Mouse (Mus musculus) cortical plate, adult 2 months (tissue): Measurements from ENCODE around the gene Atp5j2. TPM values are rescaled to one million over a fixed set of nuclear protein-coding genes. Genes with fewer than 3 reads are reported as not detected.
A peak's percentile ranks its signal among the peaks of the same experiment; 100 is the strongest.

Experiments
- H3K27ac ChIP-seq: fragments of 200-500 bp; 2 replicates; pipeline ENCODE4 v1.5.1; 2012; ENCODE audit warnings: low read length, control low read depth, inconsistent platforms; ENCODE audit not compliant: insufficient read depth
- H3K4me1 ChIP-seq: fragments of 200-500 bp; 2 replicates; pipeline ENCODE4 v1.6.1; 2011; ENCODE audit warnings: low read length; ENCODE audit not compliant: control insufficient read depth, insufficient read depth
- H3K4me3 ChIP-seq: fragments of 200-500 bp; 2 replicates; pipeline ENCODE4 v1.5.1; 2011; ENCODE audit warnings: mild to moderate bottlenecking, low read length, control low read depth; ENCODE audit not compliant: insufficient read depth
- CTCF ChIP-seq: fragments of 200-500 bp; IDR thresholded peaks from 2 replicates; pipeline ENCODE4 v1.5.1; 2011; ENCODE audit warnings: mild to moderate bottlenecking, control low read depth, low read length; ENCODE audit not compliant: insufficient read depth; ENCODE audit errors: extremely low read depth
- POLR2A ChIP-seq: fragments of 200-500 bp; IDR thresholded peaks from 2 replicates; pipeline ENCODE4 v1.6.1; 2011; ENCODE audit warnings: mild to moderate bottlenecking, low read length, control low read depth; ENCODE audit not compliant: insufficient read depth; ENCODE audit errors: extremely low read depth
- polyA plus RNA-seq: library from polyadenylated mRNA; depleted of rRNA; stranded (reverse); fragments of >200 nt; gene quantifications from 2 replicates; pipeline ENCODE4 v1.2.3, GENCODE M21; 2012; rRNA removed

The Atp5j2 gene
- polyA plus RNA-seq, 1 experiment: 392 TPM

DNA sequence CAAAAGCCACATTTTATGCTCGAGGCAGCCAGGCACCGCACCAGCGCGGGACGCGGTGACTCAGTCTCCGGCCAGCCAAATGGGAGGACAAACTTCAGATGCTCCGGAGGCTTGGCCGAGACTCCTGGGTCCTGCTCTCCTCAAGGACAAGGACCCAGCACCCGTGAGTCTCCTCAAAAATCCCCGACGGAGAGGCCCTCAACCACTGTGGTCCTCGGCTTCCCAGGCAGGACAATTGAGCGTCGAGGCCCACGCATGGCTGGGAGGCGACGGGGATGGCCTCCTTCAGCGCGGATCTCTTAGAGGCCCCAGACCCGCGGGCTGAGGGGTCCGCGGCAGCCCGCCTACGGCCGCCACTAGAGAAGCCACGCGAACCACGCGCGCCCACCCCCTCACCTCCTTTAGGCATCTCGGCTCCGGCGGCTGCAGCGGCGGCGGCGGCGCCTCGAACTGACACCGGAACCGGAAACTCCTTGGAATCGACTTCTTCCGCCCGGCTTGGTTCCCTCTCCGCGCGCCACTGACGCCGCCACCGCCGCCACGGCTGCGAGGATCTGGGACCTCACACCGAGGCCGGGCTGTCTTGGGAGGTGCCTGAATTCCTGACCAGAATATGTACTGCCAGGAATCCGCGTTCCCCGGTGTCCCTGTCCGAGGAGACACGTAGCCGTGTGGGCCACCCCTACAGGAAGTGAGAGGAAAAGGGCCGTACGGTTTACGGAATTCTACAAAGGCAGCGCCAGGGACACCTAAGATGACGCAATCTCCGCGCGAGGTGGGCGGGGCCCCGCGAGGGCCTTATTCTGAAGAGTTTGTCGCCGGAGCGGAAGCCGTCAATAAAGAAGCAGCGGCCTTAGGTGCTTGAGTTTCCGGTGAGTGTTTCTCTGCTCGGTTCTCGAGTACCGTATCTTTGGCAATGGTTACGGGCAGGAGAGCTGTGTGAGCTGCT, 52.0 kb downstream of the Atp5j2 start, which contains the start of the genes Pdap1 and Bud31:
TSS of gene Pdap1 (minus strand) at position 668 of the 949 bp plus-strand sequence.
TSS of gene Bud31 (plus strand) at position 792 of the 949 bp plus-strand sequence.
- Histone ChIP-seq H3K4me1 (peaks cover 5% of the 10 kb centered on the region; the same call in 1 of the 2 replicates), H3K27ac (peak within 1 kb of the TSS; percentile 98), H3K4me3 (peak within 1 kb of the TSS; percentile 52)
- TF ChIP-seq CTCF (no peak), POLR2A (peak; percentile 91)

DNA sequence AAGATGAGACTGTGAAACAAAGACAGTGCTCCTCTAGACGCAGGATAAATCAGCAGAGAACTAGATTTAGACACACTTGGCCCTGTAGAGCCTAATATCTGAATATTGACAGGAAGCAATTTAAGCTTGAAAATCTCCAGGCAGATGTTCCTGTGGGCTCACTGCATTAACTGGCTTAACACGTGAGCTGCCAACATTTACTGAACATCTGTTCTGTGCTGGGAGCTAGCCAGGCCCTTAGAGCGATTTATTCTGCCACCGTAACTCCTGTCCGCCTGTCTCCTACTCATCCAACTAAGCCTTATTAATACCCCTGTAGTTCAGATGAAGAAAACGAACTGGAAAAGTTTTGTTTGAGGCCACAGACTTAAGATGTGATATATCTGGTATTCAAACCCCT, 53.0 kb downstream of the Atp5j2 start:
- TF ChIP-seq CTCF (no peak), POLR2A (no peak)
- Histone ChIP-seq H3K4me3 (peak overlapping the region; percentile 52), H3K27ac (no peak overlapping the region), H3K4me1 (peaks cover 5% of the 10 kb centered on the region; the same call in 1 of the 2 replicates)

Other genes with a start within 250 kb of the Atp5j2 start
- gene Smurf1, start 226.2 kb downstream of the Atp5j2 start, polyA plus RNA-seq: 33.8 and 34.0 TPM in 2 replicates
- gene Gm4871, start 159.3 kb downstream of the Atp5j2 start, polyA plus RNA-seq: not detected in 2 replicates
- gene 1700018F24Rik, start 149.1 kb downstream of the Atp5j2 start, polyA plus RNA-seq: not detected in 2 replicates
- gene Arpc1a, start 108.2 kb downstream of the Atp5j2 start, polyA plus RNA-seq: 253 and 254 TPM in 2 replicates
- not detected in 2 replicates for gene Kpna7, start 108.0 kb downstream of the Atp5j2 start, polyA plus RNA-seq
- gene Arpc1b, start 77.8 kb downstream of the Atp5j2 start, polyA plus RNA-seq: 74.5 and 84.6 TPM in 2 replicates
- 74.2 and 92.2 TPM in 2 replicates for gene Pdap1, start 51.8 kb downstream of the Atp5j2 start, polyA plus RNA-seq
- gene Bud31, start 51.7 kb downstream of the Atp5j2 start, polyA plus RNA-seq: 104 and 105 TPM in 2 replicates
- 16.4 and 18.5 TPM in 2 replicates for gene Ptcd1, start 25.0 kb downstream of the Atp5j2 start, polyA plus RNA-seq
- 39.1 and 43.0 TPM in 2 replicates for gene Cpsf4, start 24.8 kb downstream of the Atp5j2 start, polyA plus RNA-seq
- 8.5 and 9.8 TPM in 2 replicates for gene Zkscan14, start 9.8 kb upstream of the Atp5j2 start, polyA plus RNA-seq
- 9.3 and 10.0 TPM in 2 replicates for gene Zkscan5, start 12.5 kb upstream of the Atp5j2 start, polyA plus RNA-seq
- gene Zfp655, start 39.7 kb upstream of the Atp5j2 start, polyA plus RNA-seq: 21.7 and 22.9 TPM in 2 replicates
- gene Zscan25, start 88.4 kb upstream of the Atp5j2 start, polyA plus RNA-seq: 15.1 and 15.8 TPM in 2 replicates
- gene Cyp3a57, start 153.2 kb upstream of the Atp5j2 start, polyA plus RNA-seq: 0.04 and 0.06 TPM in 2 replicates